ENCODE assay signal across 8 mouse cellular contexts in the genomic region with DNA sequence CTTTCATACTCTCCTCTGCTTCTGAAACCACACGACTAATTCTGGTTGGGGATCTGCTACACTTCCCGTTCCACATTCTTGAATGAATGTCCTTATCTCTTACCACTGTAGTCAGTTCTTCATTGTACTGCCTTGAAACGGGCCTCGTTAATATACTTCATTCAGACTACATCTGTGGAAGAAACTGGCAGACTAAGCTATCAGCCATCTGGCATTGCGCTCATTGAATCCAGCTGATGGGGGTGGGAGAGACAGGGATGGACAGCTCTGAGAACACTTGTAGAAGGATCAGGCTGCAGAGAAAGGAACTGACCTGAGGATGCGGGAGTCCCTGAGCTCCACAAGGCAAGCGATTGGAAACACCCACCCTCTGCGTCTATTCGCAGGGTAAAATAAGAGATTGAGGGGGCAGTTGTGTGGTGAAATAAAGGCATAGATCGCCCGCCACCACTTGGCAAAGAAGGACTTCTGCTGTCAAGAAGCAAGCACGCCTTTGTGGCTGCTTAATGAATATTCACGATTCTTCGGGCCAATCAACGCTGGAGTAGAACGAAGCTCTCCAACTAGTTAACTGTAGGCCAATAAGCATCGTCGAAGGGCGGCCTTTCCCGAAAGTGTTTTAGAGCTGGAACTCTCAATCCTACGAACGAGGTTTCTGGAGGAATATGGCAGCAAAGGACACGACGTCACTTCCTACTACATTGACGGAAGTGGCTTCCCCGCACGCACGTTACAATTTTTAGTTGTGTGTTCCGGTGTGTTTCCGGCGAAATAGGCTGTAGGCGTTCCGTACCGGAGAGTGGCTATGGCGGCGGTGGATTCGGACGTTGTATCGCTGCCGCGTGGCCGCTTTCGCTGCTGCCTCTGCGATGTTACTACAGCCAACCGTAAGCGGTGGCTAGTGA. TPM values are rescaled to one million over a fixed set of nuclear protein-coding genes. Genes with fewer than 3 reads are reported as not detected.
DNase-seq lines count a peak whose midpoint lies in the region; ATAC-seq and TF ChIP-seq lines count a peak whose summit lies in the region.

Tut1 (plus strand) TSS at position 713 of the 905 bp plus-strand sequence.

- DNase-seq in Patski (ENCODE audit: low read depth, low spot score): peak; percentile 94
- peak; percentile 92 to 95 for DNase-seq in cerebellum, postnatal 14 days
- DNase-seq in frontal cortex, postnatal 14 days (ENCODE audit: low spot score in 2 of 2): peak; percentile 88 to 94
- peak; percentile 82 to 87 for DNase-seq in layer of hippocampus, postnatal 25 days (ENCODE audit: extremely low spot score in 1 of 2, low spot score in 1 of 2)
- peak; percentile 96 for DNase-seq in lung, postnatal 25 days (ENCODE audit: low spot score)
- peak; percentile 98 for DNase-seq in retina, embryonic 14.5 days (ENCODE audit: low spot score)
- peak; percentile 85 for DNase-seq in thymus, postnatal 4 days

- peak within 1 kb of the TSS; percentile 79 for H3K9ac ChIP-seq in hindbrain, embryonic 13.5 days

- H3K4me3 ChIP-seq in hindbrain, embryonic 13.5 days: peak within 1 kb of the TSS; percentile 78

- CTCF ChIA-PET in Patski (lab: Charles Lee): interaction anchor here (0.8 to 1.5 kb wide), 9 partner anchors 8 to 145 kb away, joined by 3 to 5 read pairs (median 3); partner anchors contain the start of gene Mta2

- in situ Hi-C loops in Patski (cut with MboI; ENCODE audit: low pct_unique_long_range_greater_than_20kb): no loop called here

- peak within 1 kb of the TSS; percentile 90 for H3K27ac ChIP-seq in hindbrain, embryonic 13.5 days

- 2% methylated on average over 46 of the region's 46 CpGs for WGBS in hindbrain, embryonic 13.5 days

- ATAC-seq in Patski: peak; percentile 96
- ATAC-seq in hindbrain, embryonic 13.5 days (ENCODE audit: low FRiP score): peak; percentile 96

- H3K9me3 ChIP-seq in hindbrain, embryonic 13.5 days: no peaks in the 10 kb centered on the region

- no peak for TF ChIP-seq CTCF in Patski (IDR thresholded peaks at IDR 0.05)

- H3K27me3 ChIP-seq in Patski: no peaks in the 10 kb centered on the region
- H3K27me3 ChIP-seq in hindbrain, embryonic 13.5 days: no peaks in the 10 kb centered on the region

- peak within 1 kb of the TSS; percentile 92 for H3K4me2 ChIP-seq in hindbrain, embryonic 13.5 days

- peaks cover 34% of the 10 kb centered on the region for H3K4me1 ChIP-seq in hindbrain, embryonic 13.5 days (replicated peaks)

- peaks cover 62% of the 10 kb centered on the region for H3K36me3 ChIP-seq in hindbrain, embryonic 13.5 days

- POLR2A ChIA-PET in Patski (lab: Charles Lee): interaction anchor here (0.6 to 1.3 kb wide), 6 partner anchors 10 to 75 kb away, joined by 3 to 4 read pairs (median 3); partner anchors contain the start of gene B3gat3

RNA-seq across cellular contexts. Expression of gene Tut1, which starts in this region (rescaled TPM):
- polyA plus RNA-seq in Patski (2021): 24.6 TPM
- polyA plus RNA-seq in hindbrain, embryonic 13.5 days (2015; fragmentation: Nextera tagmentation; extraction: Ambion mirVana): 29.4 and 31.1 TPM in 2 replicates
- total RNA-seq in layer of hippocampus, postnatal 25 days (2021): 10 to 100 TPM; 19.4 to 20.1 TPM

Comparison
In these comparisons a context has a peak if more than half of its experiments do, and no peak if none do; other contexts are left out.
1. Peak in every context shown above with its lines: DNase-seq, ATAC-seq, H3K4me3 ChIP-seq and H3K27ac ChIP-seq.